Mouse (Mus musculus) stomach, embryonic 16.5 days (tissue): ENCODE measurements around the gene Ranbp9. TPM values are rescaled to one million over a fixed set of nuclear protein-coding genes. Genes with fewer than 3 reads are reported as not detected.

Experiments used
- ATAC-seq: fragments of 200-750 bp; cut with Nextera tagmentation; 2 replicates; pipeline ENCODE4 v1.8.0; 2017; ENCODE audit warnings: moderate number of reproducible peaks, moderate TSS enrichment; ENCODE audit not compliant: insufficient read depth, low FRiP score
- H3K27ac ChIP-seq: fragments of 300-500 bp; sonication (generic); 2 replicates; pipeline ENCODE4 v1.5.1; 2014; ENCODE audit warnings: low read length
- H3K27me3 ChIP-seq: fragments of 300-500 bp; sonication (generic); 2 replicates; pipeline ENCODE4 v1.6.1; 2014; ENCODE audit warnings: low read length, control low read depth, mixed read lengths; ENCODE audit not compliant: control insufficient read depth, insufficient read depth
- H3K36me3 ChIP-seq: fragments of 300-500 bp; sonication (generic); 2 replicates; pipeline ENCODE4 v1.6.1; 2014; ENCODE audit warnings: low read length; ENCODE audit not compliant: control insufficient read depth, insufficient read depth
- H3K4me1 ChIP-seq: fragments of 300-500 bp; sonication (generic); 2 replicates; pipeline ENCODE4 v1.6.1; 2014; ENCODE audit warnings: low read length, control low read depth, mixed read lengths; ENCODE audit not compliant: control insufficient read depth, insufficient read depth
- H3K4me2 ChIP-seq: fragments of 300-500 bp; sonication (generic); 2 replicates; pipeline ENCODE4 v1.6.1; 2014; ENCODE audit warnings: low read depth, low read length, mixed read lengths
- H3K4me3 ChIP-seq: fragments of 300-500 bp; sonication (generic); replicated peaks from 2 replicates; pipeline ENCODE4 v1.5.1; 2014; ENCODE audit warnings: mild to moderate bottlenecking, low read length
- H3K9ac ChIP-seq: fragments of 300-500 bp; sonication (generic); 2 replicates; pipeline ENCODE4 v1.6.1; 2014; ENCODE audit warnings: low read length
- H3K9me3 ChIP-seq: fragments of 300-500 bp; sonication (generic); replicated peaks from 2 replicates; pipeline ENCODE4 v1.6.1; 2016; ENCODE audit warnings: low read length, control low read depth; ENCODE audit not compliant: control insufficient read depth
- WGBS: fragments of 180-500 bp; shearing (Covaris S2); extraction: QIAGEN DNeasy Blood & Tissue Kit; methylation state at CpG from one replicate; pipeline ENCODE4 v1.1.7; 2014; 5-methylcytosine and 5-hydroxymethylcytosine counted together
- polyA plus RNA-seq: library from polyadenylated mRNA; unstranded; fragments of >200 nt; fragmentation: Nextera tagmentation; extraction: Ambion mirVana; gene quantifications from 2 replicates; pipeline ENCODE4 v1.2.1, GENCODE M21; 2015

The Ranbp9 gene
- polyA plus RNA-seq, 1 experiment from 2014 or later = 7.9 TPM

- Histone ChIP-seq H3K9me3 (no peaks in the 10 kb centered on the region), H3K36me3 (no peaks in the 10 kb centered on the region), H3K27me3 (no peaks in the 10 kb centered on the region), H3K27ac (no peak overlapping the region), H3K9ac (no peak overlapping the region), H3K4me2 (no peak overlapping the region), H3K4me3 (no peak overlapping the region), H3K4me1 (peaks cover 6% of the 10 kb centered on the region)
- 66% methylated on average over 7 of the region's 7 CpGs for WGBS
- no peak for ATAC-seq
Observed at GRCm38 (mm10) chr13:43499731-43500482, 18.8 kb upstream of the Ranbp9 start.

DNA sequence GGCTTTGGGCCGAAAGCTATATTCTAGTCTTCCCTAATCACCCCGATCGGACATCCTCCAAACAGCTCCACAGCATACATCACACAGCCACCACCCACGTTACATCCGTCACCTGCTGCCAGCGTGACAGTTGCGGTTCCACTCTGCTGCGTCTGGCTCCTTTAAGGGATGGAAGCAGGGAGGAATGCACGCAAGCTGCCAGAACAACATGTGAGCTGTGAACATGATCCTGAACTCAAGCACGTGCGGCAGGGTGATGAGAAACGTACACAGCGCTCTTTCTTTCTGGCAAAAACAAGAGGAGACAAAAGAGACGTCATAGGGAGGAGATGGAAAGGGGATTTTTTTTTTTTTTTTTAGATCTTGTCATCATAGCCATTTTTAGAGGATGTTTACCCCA is 17.8 kb upstream of the Ranbp9 start:
- ATAC-seq = no peak
- peaks cover 6% of the 10 kb centered on the region for H3K4me1 ChIP-seq
- no peaks in the 10 kb centered on the region for H3K9me3 ChIP-seq
- no peak overlapping the region for H3K4me3 ChIP-seq
- H3K36me3 ChIP-seq = no peaks in the 10 kb centered on the region
- no peak overlapping the region for H3K27ac ChIP-seq
- no peak overlapping the region for H3K9ac ChIP-seq
- H3K27me3 ChIP-seq = no peaks in the 10 kb centered on the region
- H3K4me2 ChIP-seq = no peak overlapping the region
- 54% methylated on average over 14 of the region's 14 CpGs for WGBS

- Histone ChIP-seq H3K36me3 (no peaks in the 10 kb centered on the region), H3K4me3 (no peak overlapping the region), H3K27me3 (no peaks in the 10 kb centered on the region), H3K9me3 (no peaks in the 10 kb centered on the region), H3K9ac (no peak overlapping the region), H3K4me2 (no peak overlapping the region), H3K27ac (no peak overlapping the region), H3K4me1 (peaks cover 3% of the 10 kb centered on the region; the same call in 1 of the 2 replicates)
- no peak for ATAC-seq
- 90% methylated on average over 3 of the region's 3 CpGs for WGBS
Observed at GRCm38 (mm10) chr13:43497769-43498168, 16.7 kb upstream of the Ranbp9 start.

DNA sequence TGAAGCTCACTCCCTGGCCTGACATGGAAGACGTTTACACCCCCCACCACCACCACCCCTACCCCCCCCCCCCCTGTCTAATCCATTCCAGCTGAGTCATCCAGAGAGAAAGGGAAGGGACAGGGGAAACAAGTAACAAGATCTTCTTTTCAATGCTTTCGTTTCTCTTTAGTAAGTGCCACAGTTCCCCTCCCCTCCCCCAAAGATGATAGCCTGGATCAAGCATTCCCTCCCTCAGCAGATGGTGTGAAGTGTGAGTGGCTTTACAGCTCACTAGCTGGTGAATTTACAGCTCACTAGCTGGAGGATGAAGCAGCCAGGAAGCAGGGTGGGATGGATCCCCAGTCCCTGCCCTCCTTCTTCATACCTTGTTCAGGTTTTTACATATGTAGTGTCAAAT is 15.6 kb upstream of the Ranbp9 start:
- WGBS = 28% methylated on average over 2 of the region's 2 CpGs
- Histone ChIP-seq H3K27ac (no peak overlapping the region), H3K27me3 (no peaks in the 10 kb centered on the region), H3K9ac (no peak overlapping the region), H3K9me3 (no peaks in the 10 kb centered on the region), H3K36me3 (no peaks in the 10 kb centered on the region), H3K4me1 (0 out of 2 replicates have a peak, but pooled peaks cover 3% of the 10 kb centered on the region), H3K4me2 (no peak overlapping the region), H3K4me3 (no peak overlapping the region)
- no peak for ATAC-seq

- no peak overlapping the region for H3K4me2 ChIP-seq
- WGBS = 91% methylated on average over 7 of the region's 7 CpGs
- H3K4me3 ChIP-seq = no peak overlapping the region
- H3K4me1 ChIP-seq = 0 out of 2 replicates have a peak, but pooled peaks cover 3% of the 10 kb centered on the region
- H3K27ac ChIP-seq = no peak overlapping the region
- ATAC-seq = no peak
- H3K27me3 ChIP-seq = no peaks in the 10 kb centered on the region
- no peaks in the 10 kb centered on the region for H3K36me3 ChIP-seq
- H3K9ac ChIP-seq = no peak overlapping the region
- H3K9me3 ChIP-seq = no peaks in the 10 kb centered on the region
Observed at GRCm38 (mm10) chr13:43495645-43496044, 14.6 kb upstream of the Ranbp9 start.

- Histone ChIP-seq H3K4me1 (no peaks in the 10 kb centered on the region), H3K4me3 (no peak overlapping the region), H3K9me3 (no peaks in the 10 kb centered on the region), H3K9ac (no peak overlapping the region), H3K27me3 (no peaks in the 10 kb centered on the region), H3K4me2 (no peak overlapping the region), H3K36me3 (no peaks in the 10 kb centered on the region), H3K27ac (peak overlapping the region; percentile 68)
- no peak for ATAC-seq
- WGBS = 70% methylated on average over 7 of the region's 7 CpGs
Observed at GRCm38 (mm10) chr13:43493725-43494124, 12.6 kb upstream of the Ranbp9 start.

DNA sequence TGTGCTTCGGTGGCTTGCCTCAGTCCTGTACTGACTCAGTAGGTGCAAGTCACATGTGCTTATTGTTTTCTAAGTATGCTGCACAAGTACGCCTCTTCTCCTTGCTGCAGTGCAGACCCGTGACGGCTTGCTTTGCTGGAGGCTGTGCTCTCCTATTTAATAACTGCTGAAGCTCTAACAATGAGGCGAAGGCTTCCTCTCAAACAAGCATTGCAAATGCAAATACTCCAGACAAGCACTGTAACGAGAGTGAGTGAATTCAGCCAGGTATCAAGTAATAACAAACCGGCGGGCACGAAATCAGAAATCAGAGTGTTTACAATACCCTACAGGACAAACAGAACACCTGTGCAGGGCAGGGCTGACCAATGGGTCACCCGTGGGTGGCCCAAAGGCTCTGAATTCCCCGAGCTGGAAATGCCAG is 12.0 kb upstream of the Ranbp9 start:
- Histone ChIP-seq H3K4me1 (no peaks in the 10 kb centered on the region), H3K27me3 (no peaks in the 10 kb centered on the region), H3K9me3 (no peaks in the 10 kb centered on the region), H3K27ac (peak overlapping the region; percentile 68), H3K4me2 (0 out of 2 replicates have a peak overlapping the region, but pooled peaks have one; percentile 18), H3K36me3 (no peaks in the 10 kb centered on the region), H3K9ac (peak overlapping the region; percentile 37; the same call in 1 of the 2 replicates), H3K4me3 (no peak overlapping the region)
- 47% methylated on average over 11 of the region's 11 CpGs for WGBS
- ATAC-seq = no peak

DNA sequence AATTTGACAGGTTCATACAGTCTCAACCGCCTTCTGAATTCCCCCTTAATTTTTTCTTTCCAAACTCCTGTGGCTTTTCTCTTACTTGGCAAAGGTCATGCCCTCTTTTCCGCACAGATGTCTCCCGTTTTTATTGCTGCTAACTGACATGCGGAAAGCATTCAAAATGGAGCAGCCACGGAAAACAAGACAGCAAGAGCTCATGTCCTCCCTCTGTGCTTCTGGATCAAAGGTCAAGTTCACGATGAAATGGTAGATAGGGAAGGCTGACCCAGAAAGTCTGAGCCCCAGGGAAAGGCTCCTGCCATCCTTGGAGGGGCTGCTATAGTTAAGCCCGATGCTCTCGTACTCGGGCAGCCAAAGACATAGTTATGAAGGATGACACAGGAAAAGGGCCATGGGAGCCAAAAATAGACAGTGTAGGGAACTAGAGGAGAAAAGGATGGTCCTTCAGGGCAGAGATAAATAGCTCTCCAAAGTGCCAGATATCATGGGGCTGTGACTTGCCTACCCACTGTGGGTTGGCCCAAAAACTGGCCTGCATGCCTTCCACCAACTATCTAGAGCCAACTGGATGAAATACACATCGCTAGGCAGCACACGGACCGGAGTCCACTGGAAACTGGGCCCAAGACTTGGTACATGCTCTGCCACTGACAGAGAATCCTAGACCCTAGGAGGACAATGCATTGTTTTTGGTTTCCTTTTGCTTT is 5.6 kb upstream of the Ranbp9 start:
- Histone ChIP-seq H3K4me3 (no peak overlapping the region), H3K9ac (no peak overlapping the region), H3K4me2 (no peak overlapping the region), H3K27ac (no peak overlapping the region), H3K9me3 (no peaks in the 10 kb centered on the region), H3K4me1 (peaks cover 6% of the 10 kb centered on the region; the same call in 1 of the 2 replicates), H3K36me3 (no peaks in the 10 kb centered on the region), H3K27me3 (no peaks in the 10 kb centered on the region)
- WGBS = 66% methylated on average over 12 of the region's 12 CpGs
- no peak for ATAC-seq

DNA sequence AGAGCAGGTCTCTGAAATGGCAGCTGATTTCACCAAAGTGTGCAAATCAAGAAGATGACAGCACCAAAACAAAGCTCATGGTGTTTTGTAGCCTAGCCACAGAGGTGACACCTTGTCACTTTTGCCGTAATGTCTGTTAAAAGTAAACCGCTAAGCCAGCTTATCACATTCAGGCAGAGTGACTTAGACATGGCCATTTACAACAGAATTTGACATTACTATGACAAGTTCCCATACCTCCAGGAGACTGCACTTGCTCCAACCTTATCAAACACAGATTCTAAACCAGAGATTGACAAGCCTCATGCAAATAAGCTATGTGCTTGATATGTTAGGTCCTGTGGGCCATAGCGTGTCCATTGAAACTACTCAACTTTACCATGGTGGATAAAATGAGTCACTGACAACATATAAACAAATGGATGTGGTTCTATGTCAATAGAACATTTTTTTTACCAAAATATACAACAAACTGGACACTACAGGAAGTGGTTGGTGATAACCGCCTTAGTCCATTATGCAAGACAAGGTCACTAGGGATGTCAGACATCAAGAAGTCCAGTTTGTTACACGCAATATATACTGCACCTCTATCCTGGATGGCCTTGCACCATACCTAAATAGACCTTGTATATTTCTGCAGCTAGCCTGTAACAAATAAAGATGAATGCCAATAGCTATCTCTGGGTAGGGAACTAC is 4.3 kb upstream of the Ranbp9 start:
- H3K27me3 ChIP-seq = no peaks in the 10 kb centered on the region
- 90% methylated on average over 5 of the region's 5 CpGs for WGBS
- H3K36me3 ChIP-seq = no peaks in the 10 kb centered on the region
- no peak overlapping the region for H3K4me2 ChIP-seq
- no peak for ATAC-seq
- no peaks in the 10 kb centered on the region for H3K9me3 ChIP-seq
- peaks cover 6% of the 10 kb centered on the region; the same call in 1 of the 2 replicates for H3K4me1 ChIP-seq
- no peak overlapping the region for H3K9ac ChIP-seq
- H3K4me3 ChIP-seq = no peak overlapping the region
- H3K27ac ChIP-seq = no peak overlapping the region
